Mouse (Mus musculus) embryonic fibroblast, embryonic 13.5 days (primary cell): ENCODE measurements around the gene Bcap29. TPM values are rescaled to one million over a fixed set of nuclear protein-coding genes. Genes with fewer than 3 reads are reported as not detected.

Source experiments
- H3K27ac ChIP-seq: 2 replicates; pipeline ENCODE4 v1.5.1; 2012; ENCODE audit warnings: low read length, control low read depth, inconsistent platforms; ENCODE audit not compliant: insufficient read depth
- H3K4me1 ChIP-seq: 2 replicates; pipeline ENCODE4 v1.6.1; 2011; ENCODE audit warnings: low read length; ENCODE audit not compliant: control insufficient read depth, insufficient read depth
- H3K4me3 ChIP-seq: 2 replicates; pipeline ENCODE4 v1.5.1; 2011; ENCODE audit warnings: mild to moderate bottlenecking, control low read depth, low read length; ENCODE audit not compliant: insufficient read depth
- CTCF ChIP-seq: IDR thresholded peaks from 2 replicates; pipeline ENCODE4 v1.5.1; 2011; ENCODE audit warnings: mild to moderate bottlenecking, control low read depth, low read length, moderate library complexity, borderline replicate concordance; ENCODE audit not compliant: insufficient read depth
- POLR2A ChIP-seq: IDR thresholded peaks from 2 replicates; pipeline ENCODE4 v1.6.1; 2011; ENCODE audit warnings: low read depth, mild to moderate bottlenecking, control low read depth, low read length, moderate library complexity
- polyA plus RNA-seq: library from polyadenylated mRNA; stranded (reverse); fragments of >200 nt; gene quantifications from 2 replicates; pipeline ENCODE4 v1.2.4, GENCODE M21; 2011; ENCODE audit warnings: low read depth; ENCODE audit not compliant: missing spikeins, insufficient read length

Gene Bcap29
- polyA plus RNA-seq, 1 experiment: 31.7 TPM

GRCm38 (mm10) chr12:31625016-31625415 is 9.4 kb downstream of the Bcap29 start:
- TF ChIP-seq POLR2A: no peak
- no peak for TF ChIP-seq CTCF
- Histone ChIP-seq H3K4me1 (no peaks in the 10 kb centered on the region), H3K4me3 (no peak overlapping the region), H3K27ac (no peak overlapping the region)

GRCm38 (mm10) chr12:31620106-31620505 is 14.4 kb downstream of the Bcap29 start:
- Histone ChIP-seq H3K4me3 (no peak overlapping the region), H3K27ac (no peak overlapping the region), H3K4me1 (no peaks in the 10 kb centered on the region)
- no peak for TF ChIP-seq CTCF
- TF ChIP-seq POLR2A: no peak

- H3K27ac ChIP-seq: no peak overlapping the region
- no peak overlapping the region for H3K4me3 ChIP-seq
- TF ChIP-seq CTCF: no peak
- no peak for TF ChIP-seq POLR2A
- no peaks in the 10 kb centered on the region for H3K4me1 ChIP-seq
Measured at GRCm38 (mm10) chr12:31613353-31613752, 21.1 kb downstream of the Bcap29 start.

GRCm38 (mm10) chr12:31608138-31608537 is 26.3 kb downstream of the Bcap29 start:
- Histone ChIP-seq H3K4me1 (no peaks in the 10 kb centered on the region), H3K27ac (no peak overlapping the region), H3K4me3 (no peak overlapping the region)
- TF ChIP-seq CTCF (no peak), POLR2A (no peak)

- TF ChIP-seq POLR2A (no peak), CTCF (no peak)
- Histone ChIP-seq H3K27ac (no peak overlapping the region), H3K4me3 (no peak overlapping the region), H3K4me1 (no peaks in the 10 kb centered on the region)
Measured at GRCm38 (mm10) chr12:31604894-31605293, 29.6 kb downstream of the Bcap29 start.

GRCm38 (mm10) chr12:31603586-31603985 is 30.9 kb downstream of the Bcap29 start:
- H3K27ac ChIP-seq: no peak overlapping the region
- H3K4me3 ChIP-seq: no peak overlapping the region
- no peak for TF ChIP-seq CTCF
- no peak for TF ChIP-seq POLR2A

GRCm38 (mm10) chr12:31594296-31594695 is 40.2 kb downstream of the Bcap29 start:
- TF ChIP-seq POLR2A (no peak), CTCF (no peak)
- no peak overlapping the region for H3K27ac ChIP-seq

More at GRCm38 (mm10) chr12:31603586-31603985, 30.9 kb downstream of the Bcap29 start:
- no peaks in the 10 kb centered on the region for H3K4me1 ChIP-seq

GRCm38 (mm10) chr12:31592011-31592410 is 42.4 kb downstream of the Bcap29 start:
- no peak for TF ChIP-seq POLR2A
- TF ChIP-seq CTCF: no peak
- Histone ChIP-seq H3K4me3 (no peak overlapping the region), H3K4me1 (peaks cover 2% of the 10 kb centered on the region; the same call in 1 of the 2 replicates)

More at GRCm38 (mm10) chr12:31594296-31594695, 40.2 kb downstream of the Bcap29 start:
- H3K4me3 ChIP-seq: no peak overlapping the region
- peaks cover 2% of the 10 kb centered on the region; the same call in 1 of the 2 replicates for H3K4me1 ChIP-seq

GRCm38 (mm10) chr12:31583726-31584125 is 50.7 kb downstream of the Bcap29 start:
- TF ChIP-seq CTCF (no peak), POLR2A (no peak)
- Histone ChIP-seq H3K27ac (no peak overlapping the region), H3K4me1 (peaks cover 7% of the 10 kb centered on the region), H3K4me3 (no peak overlapping the region)

More at GRCm38 (mm10) chr12:31592011-31592410, 42.4 kb downstream of the Bcap29 start:
- H3K27ac ChIP-seq: no peak overlapping the region; the same call in 1 of the 2 replicates

GRCm38 (mm10) chr12:31582081-31582480 is 52.4 kb downstream of the Bcap29 start:
- Histone ChIP-seq H3K4me3 (no peak overlapping the region), H3K27ac (no peak overlapping the region), H3K4me1 (peaks cover 7% of the 10 kb centered on the region)
- no peak for TF ChIP-seq CTCF
- no peak for TF ChIP-seq POLR2A
